Mouse (Mus musculus) thymus, adult 2 months (tissue): Measurements from ENCODE around the gene Lmo2. TPM values are rescaled to one million over a fixed set of nuclear protein-coding genes. Genes with fewer than 3 reads are reported as not detected.

Experiments
- DNase-seq: peaks from one replicate; pipeline ENCODE4 v3.0.0; 2021
- H3K27ac ChIP-seq: fragments of 200-500 bp; 2 replicates; pipeline ENCODE4 v1.5.1; 2012; ENCODE audit warnings: low read length, control low read depth; ENCODE audit not compliant: control insufficient read depth, insufficient read depth
- H3K27me3 ChIP-seq: fragments of 200-500 bp; 2 replicates; pipeline ENCODE4 v1.6.1; 2012; ENCODE audit warnings: mild to moderate bottlenecking, low read length, moderate library complexity, mixed read lengths; ENCODE audit not compliant: control insufficient read depth, insufficient read depth
- H3K36me3 ChIP-seq: fragments of 200-500 bp; 2 replicates; pipeline ENCODE4 v1.6.1; 2012; ENCODE audit warnings: mild to moderate bottlenecking, low read length, moderate library complexity; ENCODE audit not compliant: control insufficient read depth, insufficient read depth
- H3K4me1 ChIP-seq: fragments of 200-500 bp; replicated peaks from 2 replicates; pipeline ENCODE4 v1.6.1; 2012; ENCODE audit warnings: low read length; ENCODE audit not compliant: control insufficient read depth, insufficient read depth
- H3K4me3 ChIP-seq: fragments of 200-500 bp; 2 replicates; pipeline ENCODE4 v1.5.1; 2012; ENCODE audit warnings: mild to moderate bottlenecking, low read length, control low read depth, moderate library complexity; ENCODE audit not compliant: control insufficient read depth, insufficient read depth
- CTCF ChIP-seq: fragments of 200-500 bp; IDR thresholded peaks from 2 replicates; pipeline ENCODE4 v1.5.1; 2012; ENCODE audit warnings: mild to moderate bottlenecking, control low read depth, low read length, moderate library complexity, borderline replicate concordance; ENCODE audit not compliant: control insufficient read depth, poor library complexity, insufficient read depth; ENCODE audit errors: extremely low read depth
- POLR2A ChIP-seq: fragments of 200-500 bp; IDR thresholded peaks from 2 replicates; pipeline ENCODE4 v1.6.1; 2012; ENCODE audit warnings: mild to moderate bottlenecking, low read length, control low read depth, moderate library complexity; ENCODE audit not compliant: control insufficient read depth, poor library complexity, insufficient read depth; ENCODE audit errors: extremely low read depth
- WGBS: fragments of 180-500 bp; shearing (Covaris S2); methylation state at CpG from one replicate; pipeline ENCODE4 v1.1.7; 2018; 5-methylcytosine and 5-hydroxymethylcytosine counted together
- polyA plus RNA-seq: library from polyadenylated mRNA; depleted of rRNA; stranded (reverse); fragments of >200 nt; gene quantifications from 2 replicates; pipeline ENCODE4 v1.2.3, GENCODE M21; 2012

The Lmo2 gene
- polyA plus RNA-seq, 1 experiment = 9.6 TPM

DNA sequence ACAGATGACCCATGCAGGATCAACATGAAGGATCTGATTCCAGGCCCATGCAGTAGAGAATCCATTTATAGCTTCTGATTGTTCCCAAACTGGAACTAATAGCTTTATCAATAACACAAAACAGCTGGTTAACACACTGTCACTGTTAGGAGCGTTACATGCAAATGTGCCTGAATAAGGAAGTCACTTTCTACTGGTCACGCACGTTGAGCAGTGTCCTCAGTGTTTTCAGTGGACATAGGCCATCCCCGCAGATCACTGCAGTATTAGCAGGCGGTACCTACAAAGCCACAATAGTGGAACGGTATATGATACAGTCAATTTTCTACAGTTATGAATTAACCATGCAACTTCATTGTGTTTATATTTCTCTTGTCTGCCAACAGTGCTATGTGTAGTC lies 38.3 kb upstream of the Lmo2 start:
- WGBS = 91% methylated on average over 6 of the region's 6 CpGs
- TF ChIP-seq CTCF (no peak), POLR2A (no peak)

DNA sequence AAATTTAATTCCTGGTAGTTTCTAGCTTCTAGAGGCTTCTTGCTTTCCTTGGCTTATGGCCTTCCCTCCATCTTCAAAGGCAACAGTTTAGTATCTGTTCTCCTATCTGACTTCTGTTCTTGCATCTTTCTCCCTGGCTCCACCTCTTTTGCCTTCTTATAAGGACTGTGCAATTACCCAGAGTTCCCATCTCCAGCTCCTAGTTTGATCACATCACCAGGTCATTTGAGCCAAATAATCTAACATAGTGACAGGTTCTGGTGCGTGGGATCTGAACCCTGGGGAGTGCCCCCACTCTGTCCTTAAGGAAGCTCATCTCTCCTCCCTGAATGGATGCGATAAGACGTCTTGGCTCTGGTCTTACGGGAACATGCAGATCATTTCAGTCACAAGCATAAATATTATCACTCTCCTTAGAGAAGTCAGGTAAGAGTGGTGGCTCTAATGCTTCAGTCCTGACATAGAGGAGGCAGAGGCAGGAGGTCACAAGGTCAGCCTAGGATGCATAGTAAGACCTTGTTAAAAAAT lies 31.1 kb upstream of the Lmo2 start:
- no peak for DNase-seq
- TF ChIP-seq POLR2A (no peak), CTCF (no peak)
- Histone ChIP-seq H3K27ac (no peak overlapping the region), H3K4me1 (no peaks in the 10 kb centered on the region), H3K4me3 (no peak overlapping the region), H3K27me3 (no peaks in the 10 kb centered on the region), H3K36me3 (no peaks in the 10 kb centered on the region)
- WGBS = 95% methylated on average over 4 of the region's 4 CpGs

More for the DNA sequence above, 38.3 kb upstream of the Lmo2 start:
- H3K4me1 ChIP-seq = no peaks in the 10 kb centered on the region
- H3K4me3 ChIP-seq = no peak overlapping the region
- no peaks in the 10 kb centered on the region for H3K36me3 ChIP-seq
- H3K27me3 ChIP-seq = no peaks in the 10 kb centered on the region
- no peak for DNase-seq
- no peak overlapping the region for H3K27ac ChIP-seq

DNA sequence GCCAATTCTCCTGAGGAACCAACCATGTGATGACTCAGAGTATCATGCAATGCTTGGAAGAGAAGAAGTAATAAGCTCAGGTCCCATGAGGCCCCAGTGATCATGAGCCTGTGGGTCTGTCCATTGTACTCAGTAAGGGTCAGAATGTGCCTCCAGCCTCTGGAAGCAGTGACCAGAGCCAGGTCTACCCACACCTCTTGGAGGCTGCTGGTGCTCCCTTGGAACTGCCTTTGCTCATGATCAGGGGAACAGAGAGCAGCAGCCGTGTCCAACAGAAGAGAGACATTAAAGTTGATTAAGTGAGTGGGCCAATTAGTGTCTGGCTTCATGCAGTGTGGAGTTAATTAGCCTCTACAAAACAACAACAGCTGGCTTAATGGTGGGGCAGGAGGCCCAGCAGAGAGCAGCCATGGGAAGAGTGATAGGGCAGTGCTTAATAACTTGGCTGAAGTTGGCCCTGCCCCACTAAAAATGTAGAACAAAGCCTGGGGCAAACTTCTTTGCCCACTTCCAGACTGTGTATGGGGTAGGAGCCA lies 30.1 kb upstream of the Lmo2 start:
- 94% methylated on average over 1 of the region's 1 CpGs for WGBS
- DNase-seq = no peak
- H3K27ac ChIP-seq = no peak overlapping the region
- TF ChIP-seq CTCF (no peak), POLR2A (no peak)
- H3K4me3 ChIP-seq = no peak overlapping the region
- no peaks in the 10 kb centered on the region for H3K4me1 ChIP-seq
- no peaks in the 10 kb centered on the region for H3K36me3 ChIP-seq
- H3K27me3 ChIP-seq = no peaks in the 10 kb centered on the region

DNA sequence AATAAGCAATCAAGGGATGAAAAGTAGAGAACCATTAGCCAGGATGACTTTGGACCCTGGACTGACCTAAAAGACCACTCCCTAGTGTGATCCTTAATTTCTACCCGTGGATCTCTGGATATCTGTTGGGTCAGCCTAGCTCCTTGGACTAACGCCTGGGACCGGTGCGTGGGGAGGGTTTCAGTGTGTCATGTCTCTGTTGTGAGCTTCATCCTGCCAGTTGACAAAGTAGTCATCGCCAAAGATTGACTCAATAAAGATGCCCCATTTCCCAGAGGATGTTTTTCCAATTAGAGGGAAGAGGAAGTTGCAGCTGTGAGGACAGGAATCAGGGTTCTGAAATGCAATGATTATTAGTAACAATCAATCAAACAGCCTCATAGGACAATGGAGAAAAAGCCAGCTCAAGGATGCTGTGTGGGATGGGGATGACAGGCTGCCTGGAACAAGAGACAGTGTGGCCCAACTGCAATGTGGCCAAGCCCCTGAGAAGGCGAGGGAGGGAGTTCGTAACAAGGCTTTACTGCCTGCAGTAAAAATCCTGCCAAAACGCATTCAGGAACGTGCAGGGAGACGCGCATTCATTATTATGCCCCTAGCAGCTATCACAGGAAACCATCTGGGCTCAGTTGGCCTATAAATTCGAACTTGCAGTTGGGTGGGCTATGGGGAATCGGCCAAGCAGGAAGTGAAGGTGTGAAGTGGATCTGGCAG lies 27.3 kb upstream of the Lmo2 start:
- H3K4me3 ChIP-seq = no peak overlapping the region
- TF ChIP-seq CTCF = no peak
- TF ChIP-seq POLR2A = no peak
- DNase-seq = no peak
- H3K27ac ChIP-seq = no peak overlapping the region
- H3K27me3 ChIP-seq = no peaks in the 10 kb centered on the region
- no peaks in the 10 kb centered on the region for H3K4me1 ChIP-seq
- no peaks in the 10 kb centered on the region for H3K36me3 ChIP-seq
- WGBS = 48% methylated on average over 13 of the region's 13 CpGs

DNA sequence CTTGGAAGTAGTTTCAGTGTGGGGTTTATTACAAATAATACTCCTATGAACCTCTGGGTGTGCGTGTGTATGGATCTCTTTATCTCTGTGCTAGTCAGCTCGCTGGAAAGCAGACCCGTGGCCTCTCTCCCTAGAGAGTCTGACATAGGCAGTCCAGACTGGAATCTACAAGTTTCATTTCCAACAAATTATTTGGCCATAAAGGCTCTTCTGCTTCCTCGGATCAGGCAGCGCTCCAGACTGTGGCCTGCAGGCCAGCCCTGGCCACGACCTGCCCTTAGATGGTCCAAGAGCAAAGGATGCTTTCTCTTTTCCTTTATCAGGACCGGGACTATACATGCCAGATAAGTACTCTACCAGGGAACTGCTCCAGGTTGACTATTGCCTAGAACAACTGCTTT lies 26.3 kb upstream of the Lmo2 start:
- H3K27me3 ChIP-seq = no peaks in the 10 kb centered on the region
- DNase-seq = no peak
- no peak overlapping the region for H3K4me3 ChIP-seq
- 77% methylated on average over 7 of the region's 7 CpGs for WGBS
- TF ChIP-seq POLR2A = no peak
- TF ChIP-seq CTCF = no peak
- H3K36me3 ChIP-seq = no peaks in the 10 kb centered on the region
- no peaks in the 10 kb centered on the region for H3K4me1 ChIP-seq
- H3K27ac ChIP-seq = no peak overlapping the region

DNA sequence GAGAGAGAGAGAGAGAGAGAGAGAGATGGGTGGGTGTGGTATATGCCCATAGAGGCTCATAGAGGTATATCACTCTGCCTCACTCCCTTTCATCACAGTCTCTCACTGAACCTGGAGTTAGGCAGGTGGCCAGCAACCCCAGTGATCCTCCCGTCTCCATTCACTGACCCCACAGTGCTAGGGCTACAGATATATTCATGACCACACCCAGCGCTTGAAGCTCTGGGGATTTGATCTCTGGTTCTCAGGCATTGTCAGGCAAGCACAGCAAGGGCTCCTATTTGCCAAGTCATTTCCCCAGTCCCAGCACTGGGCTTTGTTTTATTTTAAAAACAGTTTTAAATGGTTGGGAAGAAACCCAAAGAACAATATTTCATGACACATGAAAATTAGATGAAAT lies 25.8 kb upstream of the Lmo2 start:
- Histone ChIP-seq H3K27me3 (no peaks in the 10 kb centered on the region), H3K27ac (no peak overlapping the region), H3K4me1 (no peaks in the 10 kb centered on the region), H3K36me3 (no peaks in the 10 kb centered on the region), H3K4me3 (no peak overlapping the region)
- WGBS = 49% methylated on average over 2 of the region's 2 CpGs
- DNase-seq = no peak
- TF ChIP-seq POLR2A = no peak
- TF ChIP-seq CTCF = no peak
